Mouse (Mus musculus) embryonic facial prominence, embryonic 11.5 days (tissue): Measurements from ENCODE around the gene Dbx1. TPM values are rescaled to one million over a fixed set of nuclear protein-coding genes. Genes with fewer than 3 reads are reported as not detected.

ENCODE experiments used
- ATAC-seq: fragments of 200-750 bp; cut with Nextera tagmentation; replicated peaks from 2 replicates; pipeline ENCODE4 v1.8.0; 2017; ENCODE audit warnings: low read depth; ENCODE audit not compliant: insufficient number of reproducible peaks, low FRiP score, low TSS enrichment
- DNase-seq: peaks from one replicate; pipeline ENCODE4 v3.0.0-alpha.2; 2015; ENCODE audit warnings: low spot score
- H3K27ac ChIP-seq: fragments of 300-500 bp; sonication (generic); replicated peaks from 2 replicates; pipeline ENCODE4 v1.5.1; 2014; ENCODE audit warnings: mild to moderate bottlenecking, low read depth, low read length, control low read depth
- H3K27me3 ChIP-seq: fragments of 300-500 bp; sonication (generic); 2 replicates; pipeline ENCODE4 v1.6.1; 2014; ENCODE audit warnings: mild to moderate bottlenecking, low read length, moderate library complexity, mixed read lengths; ENCODE audit not compliant: control insufficient read depth, insufficient read depth
- H3K36me3 ChIP-seq: fragments of 300-500 bp; sonication (generic); replicated peaks from 2 replicates; pipeline ENCODE4 v1.6.1; 2014; ENCODE audit warnings: low read depth, mild to moderate bottlenecking, low read length, moderate library complexity, mixed read lengths; ENCODE audit not compliant: control insufficient read depth, insufficient read depth
- H3K4me1 ChIP-seq: fragments of 300-500 bp; sonication (generic); 2 replicates; pipeline ENCODE4 v1.6.1; 2014; ENCODE audit warnings: low read length, mixed read lengths; ENCODE audit not compliant: control insufficient read depth, insufficient read depth
- H3K4me2 ChIP-seq: fragments of 300-500 bp; sonication (generic); 2 replicates; pipeline ENCODE4 v1.6.1; 2014; ENCODE audit warnings: low read depth, mild to moderate bottlenecking, control low read depth, low read length, moderate library complexity
- H3K4me3 ChIP-seq: fragments of 300-500 bp; sonication (generic); 2 replicates; pipeline ENCODE4 v1.5.1; 2014; ENCODE audit warnings: low read depth, low read length, control low read depth
- H3K9ac ChIP-seq: fragments of 300-500 bp; sonication (generic); replicated peaks from 2 replicates; pipeline ENCODE4 v1.6.1; 2014; ENCODE audit warnings: mild to moderate bottlenecking, control low read depth, low read length
- H3K9me3 ChIP-seq: fragments of 300-500 bp; sonication (generic); replicated peaks from 2 replicates; pipeline ENCODE4 v1.6.1; 2016; ENCODE audit warnings: mild to moderate bottlenecking, low read length, inconsistent platforms, mixed read lengths; ENCODE audit not compliant: control insufficient read depth
- WGBS: fragments of 180-500 bp; shearing (Covaris S2); extraction: QIAGEN DNeasy Blood & Tissue Kit; methylation state at CpG from one replicate; pipeline ENCODE4 v1.1.7; 2014; 5-methylcytosine and 5-hydroxymethylcytosine counted together
- polyA plus RNA-seq: library from polyadenylated mRNA; unstranded; fragments of >200 nt; fragmentation: Nextera tagmentation; extraction: Ambion mirVana; gene quantifications from 2 replicates; pipeline ENCODE4 v1.2.1, GENCODE M21; 2014

The Dbx1 gene
- polyA plus RNA-seq, 1 experiment from 2014 or later, result 7.6 TPM

DNA sequence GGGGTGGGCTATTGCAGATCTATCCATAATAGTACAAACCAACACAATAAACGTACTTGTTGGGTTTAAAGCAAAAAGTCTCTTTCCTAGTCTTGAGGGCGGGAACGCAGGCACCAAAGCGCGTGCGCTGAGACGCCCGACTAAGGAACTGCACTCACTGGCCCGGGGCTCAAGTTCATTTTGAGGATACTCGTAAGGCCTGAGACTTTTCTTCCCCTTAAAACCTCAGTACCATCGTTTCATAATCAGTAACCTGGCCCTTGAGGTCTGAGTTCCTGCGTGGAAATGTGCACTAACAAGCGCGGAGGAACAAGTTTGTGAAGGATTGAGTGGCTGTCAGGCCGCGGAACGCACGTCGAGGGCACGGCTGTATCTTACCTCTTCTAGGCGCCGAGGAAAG is 678 bp downstream of the Dbx1 start:
- H3K27me3 ChIP-seq, result peaks cover 72% of the 10 kb centered on the region
- H3K27ac ChIP-seq, result no peak overlapping the region
- no peaks in the 10 kb centered on the region for H3K4me1 ChIP-seq
- DNase-seq (peak; percentile 44), ATAC-seq (no peak)
- H3K4me3 ChIP-seq, result 0 out of 2 replicates have a peak overlapping the region, but pooled peaks have one; percentile 0
- H3K36me3 ChIP-seq, result no peaks in the 10 kb centered on the region
- under 1% methylated on average over 22 of the region's 22 CpGs for WGBS
- no peak overlapping the region for H3K4me2 ChIP-seq
- no peaks in the 10 kb centered on the region; the same call in 1 of the 2 replicates for H3K9me3 ChIP-seq
- H3K9ac ChIP-seq, result no peak overlapping the region

- under 1% methylated on average over 35 of the region's 35 CpGs for WGBS
- no peak overlapping the region for H3K4me2 ChIP-seq
- peaks cover 71% of the 10 kb centered on the region for H3K27me3 ChIP-seq
- peak; percentile 35 for DNase-seq
- H3K9me3 ChIP-seq, result no peaks in the 10 kb centered on the region; the same call in 1 of the 2 replicates
- no peak overlapping the region for H3K9ac ChIP-seq
- H3K4me3 ChIP-seq, result no peak overlapping the region
- H3K4me1 ChIP-seq, result no peaks in the 10 kb centered on the region
- no peaks in the 10 kb centered on the region for H3K36me3 ChIP-seq
- H3K27ac ChIP-seq, result no peak overlapping the region
- ATAC-seq, result no peak
Observed at GRCm38 (mm10) chr7:49635074-49635621, 1.5 kb downstream of the Dbx1 start.

- Histone ChIP-seq H3K27ac (no peak overlapping the region), H3K4me2 (no peak overlapping the region), H3K36me3 (no peaks in the 10 kb centered on the region), H3K4me3 (no peak overlapping the region), H3K9ac (no peak overlapping the region), H3K9me3 (no peaks in the 10 kb centered on the region; the same call in 1 of the 2 replicates), H3K27me3 (peaks cover 66% of the 10 kb centered on the region), H3K4me1 (no peaks in the 10 kb centered on the region)
- peak; percentile 47 for DNase-seq
- WGBS, result 1% methylated on average over 26 of the region's 26 CpGs
- no peak for ATAC-seq
Observed at GRCm38 (mm10) chr7:49634291-49635073, 2.2 kb downstream of the Dbx1 start.

- ATAC-seq (no peak), DNase-seq (peak; percentile 54)
- no peak overlapping the region for H3K9ac ChIP-seq
- H3K4me3 ChIP-seq, result peak overlapping the region; percentile 12; the same call in 1 of the 2 replicates
- H3K4me2 ChIP-seq, result peak overlapping the region; percentile 30
- no peak overlapping the region for H3K27ac ChIP-seq
- peaks cover 62% of the 10 kb centered on the region for H3K27me3 ChIP-seq
- under 1% methylated on average over 33 of the region's 33 CpGs for WGBS
- no peaks in the 10 kb centered on the region for H3K36me3 ChIP-seq
- H3K4me1 ChIP-seq, result no peaks in the 10 kb centered on the region
- H3K9me3 ChIP-seq, result no peaks in the 10 kb centered on the region; the same call in 1 of the 2 replicates
Observed at GRCm38 (mm10) chr7:49633375-49633956, 3.2 kb downstream of the Dbx1 start.

DNA sequence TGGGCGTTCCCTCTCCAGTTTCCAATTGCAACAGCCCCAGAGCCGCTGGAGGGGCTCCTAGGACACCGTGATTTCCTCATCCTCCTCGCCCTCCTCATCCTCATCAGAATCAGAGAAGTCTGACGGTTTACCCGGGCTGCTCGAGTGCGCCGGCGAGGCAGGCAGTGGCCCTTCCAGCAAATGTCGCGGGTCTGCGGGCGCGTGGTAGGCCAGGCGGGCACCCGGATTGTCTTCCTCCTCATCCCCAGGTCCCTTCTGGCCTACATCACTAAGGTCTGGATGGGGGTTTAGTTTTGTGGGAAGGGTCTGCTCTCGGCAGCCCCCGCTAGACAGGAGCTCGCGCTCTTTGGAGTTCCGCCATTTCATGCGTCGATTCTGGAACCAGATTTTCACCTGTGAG is 4.3 kb downstream of the Dbx1 start:
- no peak for DNase-seq
- Histone ChIP-seq H3K9ac (no peak overlapping the region), H3K4me2 (no peak overlapping the region)

DNA sequence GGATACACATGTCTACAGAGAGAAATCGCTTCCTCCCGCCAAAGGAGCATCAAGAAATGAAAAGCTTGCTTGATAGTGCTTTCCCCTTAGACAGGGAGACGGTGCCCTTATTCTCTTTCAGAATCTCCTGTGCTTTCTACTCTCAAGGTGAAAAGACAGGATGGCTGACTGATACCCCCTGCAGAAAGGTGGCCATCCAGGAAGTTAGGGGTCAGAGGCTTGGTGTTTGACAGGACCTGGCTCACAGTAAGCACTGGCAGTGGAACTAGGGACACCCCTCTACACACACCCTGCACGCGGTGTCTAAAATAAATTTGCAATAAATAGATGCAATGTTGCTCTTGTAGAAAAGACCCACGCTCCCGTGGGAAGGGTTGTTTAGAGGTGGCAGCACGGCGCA is 4.8 kb downstream of the Dbx1 start:
- Histone ChIP-seq H3K36me3 (no peaks in the 10 kb centered on the region), H3K27me3 (peaks cover 58% of the 10 kb centered on the region), H3K4me1 (no peaks in the 10 kb centered on the region), H3K4me3 (no peak overlapping the region; the same call in 1 of the 2 replicates), H3K4me2 (no peak overlapping the region), H3K9me3 (no peaks in the 10 kb centered on the region; the same call in 1 of the 2 replicates), H3K9ac (no peak overlapping the region), H3K27ac (no peak overlapping the region)
- ATAC-seq (no peak), DNase-seq (no peak)
- 11% methylated on average over 9 of the region's 9 CpGs for WGBS

More for the DNA sequence above, 4.3 kb downstream of the Dbx1 start:
- ATAC-seq, result no peak
- Histone ChIP-seq H3K9me3 (no peaks in the 10 kb centered on the region; the same call in 1 of the 2 replicates), H3K27ac (no peak overlapping the region), H3K4me3 (peak overlapping the region; percentile 3; the same call in 1 of the 2 replicates), H3K4me1 (no peaks in the 10 kb centered on the region), H3K27me3 (peaks cover 59% of the 10 kb centered on the region), H3K36me3 (no peaks in the 10 kb centered on the region)
- WGBS, result 2% methylated on average over 24 of the region's 24 CpGs

- Histone ChIP-seq H3K4me2 (no peak overlapping the region), H3K36me3 (no peaks in the 10 kb centered on the region), H3K4me3 (no peak overlapping the region), H3K4me1 (no peaks in the 10 kb centered on the region), H3K27me3 (no peaks in the 10 kb centered on the region), H3K9ac (no peak overlapping the region), H3K27ac (no peak overlapping the region), H3K9me3 (no peaks in the 10 kb centered on the region)
- no peak for ATAC-seq
- WGBS, result 80% methylated on average over 1 of the region's 1 CpGs
- no peak for DNase-seq
Observed at GRCm38 (mm10) chr7:49620160-49620559, 16.5 kb downstream of the Dbx1 start.

DNA sequence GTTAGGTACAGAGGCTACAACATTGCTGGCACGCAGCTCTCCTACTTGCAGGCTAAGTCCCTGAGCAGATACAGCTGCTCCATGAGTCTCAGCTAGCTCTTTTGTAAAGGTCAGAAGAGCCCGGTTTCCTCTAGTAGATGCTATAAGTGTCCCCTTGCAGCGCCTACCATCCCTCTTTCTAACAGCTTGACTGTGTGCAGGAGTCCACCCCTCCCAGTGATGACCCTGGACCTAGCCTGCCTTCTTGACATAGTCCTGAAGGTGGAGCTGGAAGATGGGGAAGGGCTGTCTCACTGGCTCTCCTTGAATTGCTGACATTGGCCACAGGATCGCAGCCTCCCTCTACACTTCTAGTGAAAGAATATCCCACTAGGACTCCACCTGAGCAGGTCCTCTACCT is 19.6 kb downstream of the Dbx1 start:
- Histone ChIP-seq H3K4me3 (no peak overlapping the region), H3K36me3 (no peaks in the 10 kb centered on the region), H3K4me1 (no peaks in the 10 kb centered on the region), H3K9me3 (no peaks in the 10 kb centered on the region), H3K27ac (no peak overlapping the region), H3K9ac (no peak overlapping the region), H3K27me3 (no peaks in the 10 kb centered on the region), H3K4me2 (no peak overlapping the region)
- WGBS, result 73% methylated on average over 4 of the region's 4 CpGs
- ATAC-seq (no peak), DNase-seq (no peak)
